Mouse (Mus musculus): ENCODE measurements at regions not wholly inside any gene's neighbourhood (a gene's known extent, or its start where the extent isn't known, plus 50 kb on each side); places are given as distances from the start of the nearest gene placed in this dataset.

DNA sequence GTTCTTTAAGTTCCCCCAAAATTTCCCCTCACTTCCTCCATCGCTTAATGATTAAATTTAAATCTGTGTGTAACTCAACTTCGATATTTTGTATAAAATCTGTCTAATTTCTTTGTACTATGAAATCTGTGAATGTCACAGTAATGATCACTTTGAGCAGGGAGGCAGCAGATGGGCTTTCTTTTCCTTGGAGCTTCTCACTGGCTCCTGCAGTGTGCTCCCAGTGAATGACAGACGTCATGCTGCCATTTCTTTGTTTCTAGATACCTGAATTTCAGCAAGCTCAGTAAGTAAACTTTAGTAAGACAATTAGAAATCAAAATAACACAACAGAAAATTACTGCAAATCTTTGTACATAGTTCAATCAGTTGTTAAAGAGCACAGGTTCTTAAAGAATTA, 102.3 kb upstream of the Tmeff2 start:
- TF ChIP-seq POLR2A (IDR thresholded peaks at IDR 0.05; ENCODE audit: extremely low read depth, insufficient read depth, low read length) (no peak), CTCF (IDR thresholded peaks at IDR 0.05; ENCODE audit: extremely low read depth, insufficient read depth, low read length) (no peak)
